Mouse (Mus musculus) hindbrain, embryonic 15.5 days (tissue): Measurements from ENCODE around the gene Slc4a1. TPM values are rescaled to one million over a fixed set of nuclear protein-coding genes. Genes with fewer than 3 reads are reported as not detected.

ENCODE experiments used
- microRNA-seq: library from miRNA; unstranded; fragments of <30 nt; microRNA quantifications from one replicate; pipeline ENCODE4, GENCODE M21; 2016
- polyA plus RNA-seq: library from polyadenylated mRNA; unstranded; fragments of >200 nt; fragmentation: Nextera tagmentation; extraction: Ambion mirVana; gene quantifications from 2 replicates; pipeline ENCODE4 v1.2.1, GENCODE M21; 2015

Gene Slc4a1
- polyA plus RNA-seq, 1 experiment from 2014 or later: 3.4 TPM

Small RNA genes within 50 kb of the gene (microRNA-seq; reads per million reads assigned to microRNA genes)
- gene Mir6930: not detected

Other genes starting within 250 kb of the Slc4a1 start
- gene Nags, start 220.7 kb downstream of the Slc4a1 start, polyA plus RNA-seq: not detected in 2 replicates
- gene Tmem101, start 209.8 kb downstream of the Slc4a1 start, polyA plus RNA-seq: 41.8 and 44.1 TPM in 2 replicates
- gene Lsm12, start 180.9 kb downstream of the Slc4a1 start, polyA plus RNA-seq: 102 and 121 TPM in 2 replicates
- gene G6pc3, start 176.6 kb downstream of the Slc4a1 start, polyA plus RNA-seq: 40.4 and 41.2 TPM in 2 replicates
- gene Hdac5, start 136.0 kb downstream of the Slc4a1 start, polyA plus RNA-seq: 82.7 and 84.9 TPM in 2 replicates
- gene BC030867, start 117.3 kb downstream of the Slc4a1 start, polyA plus RNA-seq: 3.3 and 3.4 TPM in 2 replicates
- 0.10 and 0.13 TPM in 2 replicates for gene Asb16, start 97.5 kb downstream of the Slc4a1 start, polyA plus RNA-seq
- 80.4 and 83.3 TPM in 2 replicates for gene Tmub2, start 81.3 kb downstream of the Slc4a1 start, polyA plus RNA-seq
- gene Atxn7l3, start 69.6 kb downstream of the Slc4a1 start, polyA plus RNA-seq: 30.2 and 31.4 TPM in 2 replicates
- gene Ubtf, start 46.5 kb downstream of the Slc4a1 start, polyA plus RNA-seq: 77.7 and 85.0 TPM in 2 replicates
- gene Rundc3a, start 27.2 kb upstream of the Slc4a1 start, polyA plus RNA-seq: 135 and 149 TPM in 2 replicates
- gene Slc25a39, start 41.7 kb upstream of the Slc4a1 start, polyA plus RNA-seq: 167 and 168 TPM in 2 replicates
- gene Grn, start 64.1 kb upstream of the Slc4a1 start, polyA plus RNA-seq: 85.7 and 85.9 TPM in 2 replicates
- 29.3 and 30.7 TPM in 2 replicates for gene Fam171a2, start 81.5 kb upstream of the Slc4a1 start, polyA plus RNA-seq
- 9.5 and 10.1 TPM in 2 replicates for gene Itga2b, start 103.9 kb upstream of the Slc4a1 start, polyA plus RNA-seq
- gene Gpatch8, start 190.2 kb upstream of the Slc4a1 start, polyA plus RNA-seq: 66.6 and 69.9 TPM in 2 replicates
- gene Gm11627, start 213.3 kb upstream of the Slc4a1 start, polyA plus RNA-seq: 3.1 and 3.4 TPM in 2 replicates
- 7.9 and 9.8 TPM in 2 replicates for gene Fzd2, start 238.2 kb upstream of the Slc4a1 start, polyA plus RNA-seq